Mouse (Mus musculus): ENCODE measurements around the gene Znrf3.

Znrf3 gene

GRCm38 (mm10) chr11:5275216-5275615 is 169.4 kb downstream of the Znrf3 start:
- intact Hi-C loops (cut with DNase I), result no loop called here

- intact Hi-C loops (cut with DNase I), result loop anchor here (5.0 kb wide), 1 partner anchor 85 kb away; no protein-coding TSS in a partner anchor
These were observed 172.0 kb downstream of the Znrf3 start for GRCm38 (mm10) chr11:5272536-5273234.

DNA sequence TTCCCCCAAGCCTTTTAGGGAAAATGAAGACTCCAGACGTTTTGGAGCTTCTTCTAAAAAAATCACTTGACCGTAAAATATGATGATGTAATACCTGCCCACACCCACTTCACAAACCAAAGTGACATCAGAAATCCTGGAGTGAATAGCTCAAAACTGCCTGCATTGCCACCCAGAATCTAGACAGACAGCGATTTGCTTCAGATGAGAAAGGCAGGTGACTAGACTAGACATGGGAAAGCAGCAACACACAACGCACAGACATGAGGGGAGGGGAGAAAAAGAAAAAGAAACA is 172.6 kb downstream of the Znrf3 start:
- intact Hi-C loops (cut with DNase I), result loop anchor here (5.0 kb wide), 1 partner anchor 85 kb away; no protein-coding TSS in a partner anchor

DNA sequence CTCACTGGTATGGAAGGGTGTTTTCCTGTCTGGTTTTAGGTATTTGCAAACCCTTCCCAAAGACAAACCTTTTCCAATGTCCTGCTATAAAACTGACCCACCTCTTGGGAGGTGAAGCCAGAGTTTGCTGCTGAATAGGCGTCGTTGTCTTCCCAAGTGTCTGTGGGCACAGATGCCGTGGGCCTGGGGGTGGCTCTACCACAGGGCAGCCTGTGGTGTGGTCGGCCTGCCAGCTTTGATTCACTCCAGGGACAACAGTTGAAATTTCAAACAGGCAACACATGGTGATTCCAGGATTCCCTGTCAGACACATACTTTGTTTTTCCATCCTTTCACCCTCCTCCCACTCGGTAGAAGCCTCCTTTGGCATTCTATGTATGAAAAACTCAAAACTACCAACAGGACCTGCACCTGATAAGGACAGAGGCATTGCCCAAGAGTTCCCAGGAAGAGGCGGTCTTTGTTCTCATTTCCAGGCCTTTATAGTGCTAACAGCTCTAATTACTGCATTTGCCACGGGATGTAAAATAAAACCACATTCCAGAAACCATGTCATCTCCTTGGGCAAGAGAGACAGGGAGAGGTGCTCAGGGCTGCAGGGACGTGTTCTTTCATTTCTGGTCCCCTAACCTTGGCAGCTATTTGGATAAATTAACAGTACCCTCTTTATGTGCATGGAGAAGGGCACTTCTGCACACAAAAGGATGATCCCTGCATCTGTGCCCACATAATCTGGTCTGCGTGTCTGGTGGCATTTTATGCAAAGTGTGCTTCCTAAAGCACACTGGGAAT is 173.2 kb downstream of the Znrf3 start:
- intact Hi-C loops (cut with DNase I), result loop anchor here (5.0 kb wide), 1 partner anchor 84 kb away; no protein-coding TSS in a partner anchor

GRCm38 (mm10) chr11:5269846-5270461 is 174.7 kb downstream of the Znrf3 start:
- intact Hi-C loops (cut with DNase I), result loop anchor here (5.0 kb wide), 1 partner anchor 83 kb away; no protein-coding TSS in a partner anchor

DNA sequence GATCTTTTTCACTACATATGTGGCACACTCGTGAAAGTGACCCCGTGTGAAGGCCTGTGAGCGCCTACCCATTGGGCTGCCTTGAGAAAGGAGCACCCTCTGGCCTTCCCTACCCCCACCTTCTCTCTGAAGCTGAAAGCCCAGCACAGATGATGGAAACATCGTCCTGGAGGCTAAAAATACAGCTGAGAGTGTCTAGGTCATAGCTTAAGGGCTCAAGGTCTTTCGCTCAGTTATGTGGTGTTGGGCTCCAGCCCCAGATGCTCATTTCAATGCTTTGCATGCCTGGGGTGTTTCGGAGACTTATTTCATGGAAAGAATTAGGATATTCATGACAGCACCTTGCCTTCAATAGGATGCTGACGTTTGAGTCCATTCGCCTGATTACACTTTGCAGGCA is 178.9 kb downstream of the Znrf3 start:
- intact Hi-C loops (cut with DNase I), result no loop called here

GRCm38 (mm10) chr11:5263078-5263730 is 181.4 kb downstream of the Znrf3 start:
- intact Hi-C loops (cut with DNase I), result no loop called here

GRCm38 (mm10) chr11:5261508-5262392 is 182.9 kb downstream of the Znrf3 start, which contains the start of gene Kremen1:
Gene Kremen1 (minus strand): TSS chr11:5261558.
- intact Hi-C loops (cut with DNase I), result no loop called here

DNA sequence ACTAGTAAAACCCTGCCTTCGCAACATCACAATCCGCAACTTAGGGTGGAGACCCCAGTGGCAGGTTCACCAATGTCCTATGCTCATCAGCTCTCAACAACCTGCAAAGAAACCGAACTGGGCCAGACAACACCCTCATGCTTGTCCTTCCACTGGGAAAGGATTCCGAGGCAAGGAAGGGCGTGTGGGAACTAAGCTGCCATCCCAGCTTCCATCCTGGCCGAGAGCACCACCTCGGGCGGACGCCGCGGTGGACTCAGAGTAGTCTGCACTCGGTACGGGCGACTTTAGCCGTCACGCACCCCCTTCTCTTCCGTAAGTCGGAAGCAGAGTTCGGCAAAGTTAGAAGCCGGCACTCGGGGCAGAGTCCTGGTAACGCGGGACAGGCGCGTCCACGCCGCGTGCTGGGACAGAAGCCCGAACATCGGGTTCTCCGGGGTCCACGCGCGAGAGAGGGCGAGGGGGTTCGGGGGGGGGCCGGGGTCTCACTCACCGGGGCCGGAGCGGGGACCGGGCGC is 183.6 kb downstream of the Znrf3 start:
- intact Hi-C loops (cut with DNase I), result no loop called here

DNA sequence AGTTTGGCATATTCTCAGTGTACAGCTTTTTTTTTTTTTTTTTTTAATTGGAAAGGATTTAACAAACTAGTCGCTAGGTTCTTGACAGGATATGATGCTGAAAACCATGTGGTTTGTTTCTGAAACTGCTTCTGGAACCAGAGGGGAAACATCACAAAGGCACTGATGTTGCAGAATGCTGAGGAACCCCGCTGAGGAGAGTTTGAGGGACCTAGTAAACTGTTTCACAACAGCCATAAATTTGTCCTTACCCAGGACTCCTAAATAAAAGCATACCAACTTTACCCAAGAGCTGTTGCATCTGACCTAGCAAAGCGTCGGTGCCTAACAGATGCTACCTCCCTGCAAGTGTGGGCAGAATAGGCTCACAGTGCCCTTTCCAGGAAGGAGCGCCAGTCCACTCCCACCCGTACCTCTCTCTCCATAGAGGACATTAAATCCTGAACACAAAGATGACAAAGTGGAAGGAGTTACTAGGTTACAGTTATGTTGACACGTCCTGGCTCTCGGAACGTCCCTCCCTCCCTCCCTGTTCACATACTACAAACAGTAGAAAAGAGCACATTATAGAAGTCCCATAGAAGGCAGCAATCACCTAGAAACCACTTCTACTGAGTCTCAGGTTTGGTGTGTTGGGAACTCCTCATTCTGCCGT is 184.6 kb downstream of the Znrf3 start:
- intact Hi-C loops (cut with DNase I), result no loop called here

GRCm38 (mm10) chr11:5258036-5258435 is 186.6 kb downstream of the Znrf3 start:
- intact Hi-C loops (cut with DNase I), result no loop called here

GRCm38 (mm10) chr11:5257151-5257862 is 187.3 kb downstream of the Znrf3 start:
- intact Hi-C loops (cut with DNase I), result no loop called here

- intact Hi-C loops (cut with DNase I), result no loop called here
These were observed 189.1 kb downstream of the Znrf3 start for GRCm38 (mm10) chr11:5255509-5256014.

DNA sequence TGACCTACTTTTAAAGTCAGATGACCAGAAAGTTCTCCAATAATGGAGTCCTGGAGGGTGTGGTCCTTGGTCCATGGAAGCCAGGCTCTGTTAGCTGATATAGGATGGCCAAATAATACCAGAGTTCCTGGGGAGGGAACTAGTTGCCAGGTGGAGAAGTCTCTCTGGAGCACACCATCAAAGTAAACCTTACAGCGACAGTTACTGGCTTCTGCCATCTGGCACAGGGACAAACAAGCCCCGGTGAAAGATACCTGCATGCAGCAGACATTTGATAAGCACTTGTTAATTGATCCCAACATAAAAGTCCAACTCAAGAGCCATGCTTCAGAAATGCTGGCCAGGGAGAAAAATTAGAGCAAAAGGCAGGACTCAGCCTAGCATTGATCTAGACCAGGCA is 190.6 kb downstream of the Znrf3 start:
- intact Hi-C loops (cut with DNase I), result no loop called here

GRCm38 (mm10) chr11:5253528-5253927 is 191.1 kb downstream of the Znrf3 start:
- intact Hi-C loops (cut with DNase I), result no loop called here

- intact Hi-C loops (cut with DNase I), result no loop called here
These were observed 191.9 kb downstream of the Znrf3 start for GRCm38 (mm10) chr11:5252727-5253126.

GRCm38 (mm10) chr11:5251112-5251511 is 193.5 kb downstream of the Znrf3 start:
- intact Hi-C loops (cut with DNase I), result no loop called here

DNA sequence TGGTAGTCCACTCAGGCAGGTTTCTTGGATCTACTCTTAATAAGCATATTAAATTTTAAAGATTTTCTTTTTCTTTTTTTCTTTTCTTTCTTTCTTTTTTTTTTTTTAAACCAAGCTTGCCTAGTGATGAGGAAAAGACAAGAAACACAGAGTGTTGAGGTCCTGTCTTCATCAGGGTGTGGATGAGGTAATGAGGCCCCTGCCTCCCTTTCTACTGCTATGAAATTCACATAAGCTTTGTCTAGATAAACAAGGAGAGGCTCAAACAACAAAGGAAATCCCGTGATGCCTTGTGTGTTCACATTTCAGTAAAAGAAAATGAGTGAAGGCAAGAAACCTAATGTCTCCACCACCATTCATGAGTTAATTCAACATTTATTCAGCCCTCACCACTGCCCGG is 196.4 kb downstream of the Znrf3 start:
- intact Hi-C loops (cut with DNase I), result no loop called here

DNA sequence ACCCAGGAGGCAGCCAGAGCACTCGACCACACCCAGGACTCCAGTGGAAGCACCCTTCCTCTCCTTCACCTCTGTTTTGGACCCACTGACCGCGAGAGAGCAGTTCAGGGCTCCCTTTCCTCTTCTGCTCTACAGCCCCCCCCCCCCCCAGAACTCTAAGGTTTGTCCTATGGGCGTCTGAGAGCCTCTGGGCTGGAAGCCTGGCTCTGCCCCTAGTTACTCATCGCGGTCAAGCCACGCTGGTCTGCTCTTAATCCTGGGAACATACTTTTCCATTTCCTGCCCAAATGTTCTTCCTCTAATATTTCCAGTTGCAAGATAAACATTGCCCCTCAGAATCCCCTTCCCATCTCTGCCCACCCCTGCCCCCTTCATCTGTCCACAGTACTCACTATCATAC is 199.2 kb downstream of the Znrf3 start:
- intact Hi-C loops (cut with DNase I), result no loop called here
